In genomic region chr11:58096821-58097620, GRCm38 (mm10) we compare ENCODE assay signal across 8 mouse cellular contexts. TPM values are rescaled to one million over a fixed set of nuclear protein-coding genes. Genes with fewer than 3 reads are reported as not detected.
DNase-seq lines count a peak whose midpoint lies in the region; ATAC-seq and TF ChIP-seq lines count a peak whose summit lies in the region.

No protein-coding gene starts in this region.

- no peaks in the 10 kb centered on the region for H3K9me3 ChIP-seq in intestine, embryonic 14.5 days (ENCODE audit: control insufficient read depth, low read length)

- H3K4me3 ChIP-seq in thymus, adult 2 months (ENCODE audit: control insufficient read depth, insufficient read depth, low read length) = peak overlapping the region; percentile 53
- H3K4me3 ChIP-seq in intestine, embryonic 14.5 days (ENCODE audit: low read depth, low read length) = peak overlapping the region; percentile 35; the same call in 1 of the 2 replicates

- no peak for TF ChIP-seq CTCF in thymus, adult 2 months (IDR thresholded peaks at IDR 0.05; ENCODE audit: borderline replicate concordance, control insufficient read depth, extremely low read depth, insufficient read depth, low read length, poor library complexity)

- H3K4me2 ChIP-seq in intestine, embryonic 14.5 days (ENCODE audit: low read length) = peak overlapping the region; percentile 73

- no peak for TF ChIP-seq POLR2A in thymus, adult 2 months (IDR thresholded peaks at IDR 0.05; ENCODE audit: control insufficient read depth, extremely low read depth, insufficient read depth, low read length, poor library complexity)

- WGBS in thymus, adult 2 months = 79% methylated on average over 20 of the region's 20 CpGs
- 59% methylated on average over 20 of the region's 20 CpGs for WGBS in intestine, embryonic 14.5 days

- no peak for ATAC-seq in intestine, embryonic 14.5 days (replicated peaks; ENCODE audit: low FRiP score, low TSS enrichment, low read depth)

- H3K36me3 ChIP-seq in thymus, adult 2 months (ENCODE audit: control insufficient read depth, insufficient read depth, low read length) = no peaks in the 10 kb centered on the region
- no peaks in the 10 kb centered on the region for H3K36me3 ChIP-seq in intestine, embryonic 14.5 days (ENCODE audit: control insufficient read depth, insufficient read depth, low read length)

- peak overlapping the region; percentile 57 for H3K27ac ChIP-seq in thymus, adult 2 months (ENCODE audit: control insufficient read depth, insufficient read depth, low read length)
- H3K27ac ChIP-seq in intestine, embryonic 14.5 days (ENCODE audit: low read depth) = no peak overlapping the region

- H3K9ac ChIP-seq in intestine, embryonic 14.5 days (ENCODE audit: low read length) = no peak overlapping the region

- no peaks in the 10 kb centered on the region for H3K27me3 ChIP-seq in thymus, adult 2 months (ENCODE audit: control insufficient read depth, insufficient read depth, low read length)
- 0 out of 2 replicates have a peak, but pooled peaks cover 4% of the 10 kb centered on the region for H3K27me3 ChIP-seq in intestine, embryonic 14.5 days (replicated peaks; ENCODE audit: control insufficient read depth, insufficient read depth, low read length)

- DNase-seq in embryo, embryonic 10.5 days (ENCODE audit: low spot score) = peak; percentile 33
- no peak for DNase-seq in embryo, embryonic 10 days (ENCODE audit: low spot score)
- DNase-seq in thymus, adult 2 months = peak; percentile 24
- no peak for DNase-seq in thymus, postnatal 0 days (ENCODE audit: low spot score)
- DNase-seq in intestine, embryonic 14.5 days (ENCODE audit: low spot score) = no peak
- DNase-seq in naive thymus-derived CD4-positive, alpha-beta T cell, adult 2 months (ENCODE audit: low read depth) = peak; percentile 27
- no peak for DNase-seq in ovary, postnatal 14 days (ENCODE audit: low spot score)
- no peak for DNase-seq in urinary bladder, adult 2 months (ENCODE audit: low spot score)

- H3K4me1 ChIP-seq in thymus, adult 2 months (replicated peaks; ENCODE audit: control insufficient read depth, insufficient read depth, low read length) = peaks cover 29% of the 10 kb centered on the region
- H3K4me1 ChIP-seq in intestine, embryonic 14.5 days (replicated peaks; ENCODE audit: control insufficient read depth, insufficient read depth, low read length) = peaks cover 7% of the 10 kb centered on the region

RNA-seq across cellular contexts. Expression of gene Gm12248, which starts 4.1 kb away (rescaled TPM):
- polyA plus RNA-seq in thymus, adult 2 months (2012; rRNA removed) = 0.32 and 0.59 TPM in 2 replicates
- polyA plus RNA-seq in thymus, postnatal 0 days (2015; fragmentation: Nextera tagmentation; extraction: Ambion mirVana) = 0.12 and 0.38 TPM in 2 replicates
- not detected in 2 replicates for polyA plus RNA-seq in intestine, embryonic 14.5 days (2014; fragmentation: Nextera tagmentation; extraction: Ambion mirVana)
- not detected in 2 replicates for polyA plus RNA-seq in urinary bladder, adult 2 months (2012; rRNA removed)

RNA-seq across cellular contexts. Expression of gene Cnot8, which starts 6.9 kb away (rescaled TPM):
- polyA plus RNA-seq in thymus, adult 2 months (2012; rRNA removed) = 158 and 192 TPM in 2 replicates
- 155 TPM in 2 replicates for polyA plus RNA-seq in thymus, postnatal 0 days (2015; fragmentation: Nextera tagmentation; extraction: Ambion mirVana)
- 86.8 and 91.1 TPM in 2 replicates for polyA plus RNA-seq in intestine, embryonic 14.5 days (2014; fragmentation: Nextera tagmentation; extraction: Ambion mirVana)
- 68.3 and 78.0 TPM in 2 replicates for polyA plus RNA-seq in urinary bladder, adult 2 months (2012; rRNA removed)

Comparison
In these comparisons a context has a peak if more than half of its experiments do, and no peak if none do; other contexts are left out.
1. DNase-seq: peak in embryo, embryonic 10.5 days (single experiment), thymus, adult 2 months (single experiment) and naive thymus-derived CD4-positive, alpha-beta T cell, adult 2 months (single experiment); none in embryo, embryonic 10 days (single experiment), thymus, postnatal 0 days (single experiment), intestine, embryonic 14.5 days (single experiment), ovary, postnatal 14 days (single experiment) and urinary bladder, adult 2 months (single experiment).